Mouse (Mus musculus) G1E (cell line): ENCODE data around the gene Gcnt2.

Experiments used
- CTCF ChIP-seq: IDR thresholded peaks from 2 replicates; pipeline ENCODE4 v1.5.1; 2012; ENCODE audit warnings: low read depth, low read length, inconsistent platforms, mixed read lengths
- GATA2 ChIP-seq: IDR thresholded peaks from 2 replicates; pipeline ENCODE4 v1.6.1; 2012; ENCODE audit warnings: low read depth, low read length, inconsistent platforms, borderline replicate concordance
- TAL1 ChIP-seq: conservative IDR thresholded peaks from 2 replicates; pipeline ENCODE4 v1.6.1; 2012; ENCODE audit warnings: low read depth, low read length, inconsistent platforms, mixed read lengths

- no peak for TF ChIP-seq CTCF
- no peak for TF ChIP-seq TAL1
- no peak for TF ChIP-seq GATA2
Measured at GRCm38 (mm10) chr13:40892547-40892946, 33.0 kb downstream of the Gcnt2 start.
